Mouse (Mus musculus): Measurements from ENCODE around the gene Adam11. TPM values are rescaled to one million over a fixed set of nuclear protein-coding genes. Genes with fewer than 3 reads are reported as not detected.

The Adam11 gene
- polyA plus RNA-seq, 1 experiment from 2014 or later = 7.7 TPM

DNA sequence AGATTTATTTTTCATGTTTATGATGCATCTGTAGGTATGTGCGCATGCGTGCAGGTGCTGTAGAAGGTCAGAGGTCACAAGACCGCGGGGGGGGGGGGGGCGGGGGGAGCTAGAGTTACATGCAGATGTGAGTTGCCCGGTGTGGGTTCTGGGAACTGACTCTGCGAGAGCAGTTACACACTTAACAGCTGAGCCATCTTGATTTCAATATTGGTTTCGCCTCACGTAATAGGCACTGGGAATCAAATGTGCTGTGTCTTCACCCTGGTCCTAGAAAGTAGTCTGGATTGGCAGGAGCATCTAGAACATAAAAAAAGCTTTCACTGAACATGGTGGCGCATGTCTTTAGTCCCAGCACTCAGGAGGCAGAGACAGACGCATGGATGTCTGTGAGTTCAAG lies 20.6 kb upstream of the Adam11 start:
- no peak overlapping the region for H3K4me3 ChIP-seq (replicated peaks; ENCODE audit: low read depth, low read length)
- no peaks in the 10 kb centered on the region for H3K36me3 ChIP-seq (ENCODE audit: insufficient read depth, low read length)
- H3K27me3 ChIP-seq (ENCODE audit: insufficient read depth, low read length) = peaks cover 4% of the 10 kb centered on the region; the same call in 1 of the 2 replicates
- no peak for TF ChIP-seq CTCF (IDR thresholded peaks at IDR 0.05; ENCODE audit: low read depth)
- H3K27ac ChIP-seq = no peak overlapping the region
- no peaks in the 10 kb centered on the region for H3K9me3 ChIP-seq (replicated peaks; ENCODE audit: low read length)
- H3K4me1 ChIP-seq (replicated peaks; ENCODE audit: insufficient read depth, low read length) = peaks cover 7% of the 10 kb centered on the region; the same call in 1 of the 2 replicates
- ATAC-seq (replicated peaks; ENCODE audit: low FRiP score, low read depth) (no peak), DNase-seq (ENCODE audit: low spot score) (no peak)
- WGBS = 60% methylated on average over 11 of the region's 11 CpGs
- H3K4me2 ChIP-seq (ENCODE audit: low read length) = no peak overlapping the region
- H3K9ac ChIP-seq (ENCODE audit: low read depth, low read length) = no peak overlapping the region

- Histone ChIP-seq H3K4me1 (replicated peaks; ENCODE audit: insufficient read depth, low read length) (peaks cover 7% of the 10 kb centered on the region; the same call in 1 of the 2 replicates), H3K4me3 (replicated peaks; ENCODE audit: low read depth, low read length) (no peak overlapping the region), H3K9me3 (replicated peaks; ENCODE audit: low read length) (no peaks in the 10 kb centered on the region), H3K9ac (ENCODE audit: low read depth, low read length) (no peak overlapping the region), H3K36me3 (ENCODE audit: insufficient read depth, low read length) (no peaks in the 10 kb centered on the region), H3K4me2 (ENCODE audit: low read length) (peak overlapping the region; percentile 4; the same call in 1 of the 2 replicates), H3K27me3 (ENCODE audit: insufficient read depth, low read length) (peaks cover 4% of the 10 kb centered on the region; the same call in 1 of the 2 replicates), H3K27ac (no peak overlapping the region)
- ATAC-seq (replicated peaks; ENCODE audit: low FRiP score, low read depth) = no peak
- WGBS = 20% methylated on average over 22 of the region's 22 CpGs
- peak; percentile 36 for DNase-seq (ENCODE audit: low spot score)
- no peak for TF ChIP-seq CTCF (IDR thresholded peaks at IDR 0.05; ENCODE audit: low read depth)
Measured at GRCm38 (mm10) chr11:102741129-102741950, 19.9 kb upstream of the Adam11 start.

DNA sequence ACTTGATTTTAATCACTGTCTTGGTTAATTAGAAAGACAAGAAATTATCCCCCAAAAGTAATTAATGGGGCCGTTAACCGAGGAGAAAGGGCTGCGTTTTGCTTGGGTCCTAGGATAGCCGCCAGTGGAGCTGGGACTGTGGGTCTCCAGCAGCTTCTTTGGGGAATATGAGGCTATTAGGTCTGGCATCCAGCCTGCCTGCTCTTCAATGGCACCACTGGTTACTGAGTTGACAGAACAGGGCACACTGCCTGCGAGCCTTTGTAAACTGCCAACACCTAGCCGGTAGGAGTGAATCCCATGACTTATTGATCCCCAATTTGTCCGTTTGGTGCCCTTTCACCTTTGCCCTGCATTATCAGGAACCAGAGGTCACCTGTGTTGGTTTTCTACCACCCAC lies 19.2 kb upstream of the Adam11 start:
- Histone ChIP-seq H3K36me3 (ENCODE audit: insufficient read depth, low read length) (no peaks in the 10 kb centered on the region), H3K4me1 (replicated peaks; ENCODE audit: insufficient read depth, low read length) (peaks cover 7% of the 10 kb centered on the region; the same call in 1 of the 2 replicates), H3K9ac (ENCODE audit: low read depth, low read length) (no peak overlapping the region), H3K27ac (no peak overlapping the region), H3K27me3 (ENCODE audit: insufficient read depth, low read length) (peaks cover 4% of the 10 kb centered on the region; the same call in 1 of the 2 replicates), H3K4me3 (replicated peaks; ENCODE audit: low read depth, low read length) (no peak overlapping the region), H3K9me3 (replicated peaks; ENCODE audit: low read length) (no peaks in the 10 kb centered on the region), H3K4me2 (ENCODE audit: low read length) (no peak overlapping the region)
- TF ChIP-seq CTCF (IDR thresholded peaks at IDR 0.05; ENCODE audit: low read depth) = no peak
- no peak for DNase-seq (ENCODE audit: low spot score)
- WGBS = 59% methylated on average over 7 of the region's 7 CpGs
- no peak for ATAC-seq (replicated peaks; ENCODE audit: low FRiP score, low read depth)

DNA sequence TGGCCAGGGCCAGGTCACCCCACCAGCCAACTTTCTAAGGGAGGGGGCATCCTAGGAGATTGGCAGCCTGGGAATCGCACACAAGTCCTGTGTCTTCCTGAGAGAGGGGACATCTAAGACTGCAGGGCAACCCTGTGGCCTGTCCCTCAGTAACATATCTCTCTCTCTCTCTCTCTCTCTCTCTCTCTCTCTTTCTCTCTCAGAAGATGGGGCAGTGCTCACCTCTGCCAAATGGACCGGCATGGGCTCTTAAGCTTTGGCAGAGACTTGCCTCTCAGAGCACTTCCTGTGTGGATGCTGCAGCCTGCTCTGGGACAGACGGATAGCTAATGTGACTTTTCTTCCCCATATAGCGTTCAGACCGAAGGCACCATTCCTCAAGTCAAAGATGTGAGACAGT lies 18.4 kb upstream of the Adam11 start:
- ATAC-seq (replicated peaks; ENCODE audit: low FRiP score, low read depth) (no peak), DNase-seq (ENCODE audit: low spot score) (no peak)
- no peaks in the 10 kb centered on the region for H3K36me3 ChIP-seq (ENCODE audit: insufficient read depth, low read length)
- no peak overlapping the region for H3K4me2 ChIP-seq (ENCODE audit: low read length)
- 85% methylated on average over 5 of the region's 5 CpGs for WGBS
- H3K9me3 ChIP-seq (replicated peaks; ENCODE audit: low read length) = no peaks in the 10 kb centered on the region
- no peak overlapping the region for H3K27ac ChIP-seq
- H3K27me3 ChIP-seq (ENCODE audit: insufficient read depth, low read length) = peaks cover 4% of the 10 kb centered on the region; the same call in 1 of the 2 replicates
- H3K4me3 ChIP-seq (replicated peaks; ENCODE audit: low read depth, low read length) = no peak overlapping the region
- peaks cover 7% of the 10 kb centered on the region; the same call in 1 of the 2 replicates for H3K4me1 ChIP-seq (replicated peaks; ENCODE audit: insufficient read depth, low read length)
- TF ChIP-seq CTCF (IDR thresholded peaks at IDR 0.05; ENCODE audit: low read depth) = no peak
- H3K9ac ChIP-seq (ENCODE audit: low read depth, low read length) = no peak overlapping the region

GRCm38 (mm10) chr11:102744746-102745145 lies 16.5 kb upstream of the Adam11 start:
- 85% methylated on average over 3 of the region's 3 CpGs for WGBS
- DNase-seq (ENCODE audit: low spot score) (no peak), ATAC-seq (replicated peaks; ENCODE audit: low FRiP score, low read depth) (no peak)
- Histone ChIP-seq H3K9ac (ENCODE audit: low read depth, low read length) (no peak overlapping the region), H3K27ac (no peak overlapping the region), H3K27me3 (ENCODE audit: insufficient read depth, low read length) (peaks cover 3% of the 10 kb centered on the region; the same call in 1 of the 2 replicates), H3K9me3 (replicated peaks; ENCODE audit: low read length) (no peaks in the 10 kb centered on the region), H3K36me3 (ENCODE audit: insufficient read depth, low read length) (no peaks in the 10 kb centered on the region), H3K4me1 (replicated peaks; ENCODE audit: insufficient read depth, low read length) (peaks cover 2% of the 10 kb centered on the region; the same call in 1 of the 2 replicates), H3K4me2 (ENCODE audit: low read length) (no peak overlapping the region), H3K4me3 (replicated peaks; ENCODE audit: low read depth, low read length) (no peak overlapping the region)
- no peak for TF ChIP-seq CTCF (IDR thresholded peaks at IDR 0.05; ENCODE audit: low read depth)

- Histone ChIP-seq H3K9me3 (replicated peaks; ENCODE audit: low read length) (no peaks in the 10 kb centered on the region), H3K36me3 (ENCODE audit: insufficient read depth, low read length) (no peaks in the 10 kb centered on the region), H3K4me2 (ENCODE audit: low read length) (no peak overlapping the region), H3K4me1 (replicated peaks; ENCODE audit: insufficient read depth, low read length) (no peaks in the 10 kb centered on the region), H3K27me3 (ENCODE audit: insufficient read depth, low read length) (no peaks in the 10 kb centered on the region), H3K27ac (no peak overlapping the region), H3K9ac (ENCODE audit: low read depth, low read length) (no peak overlapping the region), H3K4me3 (replicated peaks; ENCODE audit: low read depth, low read length) (no peak overlapping the region)
- 26% methylated on average over 1 of the region's 1 CpGs for WGBS
- DNase-seq (ENCODE audit: low spot score) (no peak), ATAC-seq (replicated peaks; ENCODE audit: low FRiP score, low read depth) (no peak)
- TF ChIP-seq CTCF (IDR thresholded peaks at IDR 0.05; ENCODE audit: low read depth) = no peak
Measured at GRCm38 (mm10) chr11:102747866-102748265, 13.4 kb upstream of the Adam11 start.

All from kidney, postnatal 0 days (tissue).